Mouse (Mus musculus) mature B cell (primary cell): Measurements from ENCODE around the gene Zfp709.
"Not testable (repeated sequence)": the region's sequence is repeated elsewhere in the genome, so short reads cannot be mapped to it uniquely, and the experiment has no call there.

Experiments used
- in situ Hi-C: fragments of 300-500 bp; cut with MboI; formaldehyde crosslinking; loops from 2 replicates; pipeline ENCODE4 v1.14.3; 2019

Gene Zfp709

DNA sequence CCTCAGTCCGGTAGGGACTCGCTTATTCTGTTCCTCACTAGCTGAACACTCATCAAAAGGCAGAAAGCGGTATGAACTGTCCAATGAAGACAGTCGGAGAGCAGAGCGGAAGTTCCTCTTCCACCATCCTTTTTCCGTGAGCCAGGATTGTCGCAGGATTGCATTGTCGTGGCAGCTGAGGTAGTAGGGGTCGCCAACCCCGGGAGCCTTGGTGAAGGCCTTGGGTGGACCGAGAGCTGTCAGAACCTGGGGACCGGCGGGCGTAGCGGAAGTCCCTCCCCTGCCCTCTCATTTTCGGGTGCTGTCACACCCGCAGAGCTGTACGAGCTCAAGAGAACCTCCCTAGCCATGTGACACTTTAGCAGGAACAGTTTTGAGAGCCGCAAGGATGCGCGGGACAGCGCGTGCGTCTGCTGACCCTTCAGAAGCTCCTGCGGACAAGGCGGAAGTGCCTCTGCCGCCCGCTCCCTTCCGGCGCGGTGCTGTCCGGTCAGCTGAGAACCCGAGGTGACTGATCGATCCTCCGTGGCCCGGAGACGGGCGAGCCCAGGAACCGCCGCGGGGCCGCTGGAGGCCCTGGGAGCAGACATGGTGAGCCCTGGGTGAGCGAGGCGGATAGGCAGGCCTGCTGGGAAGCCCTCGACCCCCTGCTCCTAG is at the start of gene Zfp709:
TSS of gene Zfp709 (plus strand) at position 402 of the 657 bp plus-strand sequence.
- in situ Hi-C loops: no loop called here

GRCm38 (mm10) chr8:71838207-71838606 is 43.6 kb upstream of the Zfp709 start:
- in situ Hi-C loops: loop anchor here (25.0 kb wide), 1 partner anchor 701 kb away; no protein-coding TSS in a partner anchor

DNA sequence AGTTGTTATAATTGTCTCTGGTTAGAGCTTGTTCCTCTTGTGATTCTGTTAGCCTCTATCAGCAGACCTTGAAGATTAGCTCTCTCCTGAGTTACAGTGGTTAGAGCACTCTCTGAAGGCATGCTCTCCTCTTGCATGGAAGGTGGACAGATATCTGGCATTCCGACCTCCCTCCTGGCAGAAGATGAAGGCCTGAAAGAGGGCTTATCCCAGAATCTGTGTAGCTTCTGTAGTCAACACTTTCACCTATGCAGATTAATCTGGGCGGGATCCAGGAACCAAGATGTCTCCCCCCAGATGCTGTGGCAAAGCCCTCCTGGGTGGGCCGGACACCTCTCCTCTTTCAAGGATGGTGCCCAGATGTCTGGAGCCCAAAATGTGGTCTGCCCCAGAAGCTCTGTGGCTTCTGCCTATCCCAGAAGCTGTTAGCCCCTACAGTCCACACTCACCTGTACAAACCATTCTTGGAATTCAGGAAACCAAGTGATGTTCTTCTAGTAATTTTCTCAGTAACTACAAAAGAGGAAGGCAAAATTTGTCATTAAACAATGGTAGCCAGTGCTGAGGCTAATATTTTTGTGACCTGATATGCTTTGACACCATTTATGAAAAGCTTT is 40.5 kb upstream of the Zfp709 start:
- in situ Hi-C loops: loop anchor here (25.0 kb wide), 1 partner anchor 704 kb away; no protein-coding TSS in a partner anchor

- in situ Hi-C loops: loop anchor here (25.0 kb wide), 1 partner anchor 705 kb away; no protein-coding TSS in a partner anchor
Measured at GRCm38 (mm10) chr8:71842476-71842875, 39.3 kb upstream of the Zfp709 start.

DNA sequence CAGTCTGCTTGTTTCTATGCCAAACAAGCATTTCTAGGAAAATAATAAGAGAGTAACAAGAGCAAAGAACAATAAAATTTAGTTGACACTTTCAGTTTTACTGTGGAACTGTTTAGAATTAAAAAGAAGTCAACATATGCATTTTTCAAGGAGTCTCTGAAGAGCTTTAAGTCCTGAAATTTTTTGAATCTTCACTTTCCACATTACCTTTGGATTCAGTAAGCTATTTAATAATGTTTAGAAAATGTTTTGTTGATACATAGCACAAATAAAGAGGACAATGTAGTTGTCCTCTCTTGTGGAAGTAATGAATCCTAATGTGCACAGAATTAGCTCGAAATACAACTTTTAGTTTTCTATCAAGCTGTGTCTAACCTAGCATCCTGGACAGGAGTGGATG is 37.4 kb upstream of the Zfp709 start:
- in situ Hi-C loops: loop anchor here (25.0 kb wide), 1 partner anchor 707 kb away; no protein-coding TSS in a partner anchor

- in situ Hi-C loops: loop anchor here (25.0 kb wide), 1 partner anchor 709 kb away; no protein-coding TSS in a partner anchor
Measured at GRCm38 (mm10) chr8:71845993-71846483, 35.8 kb upstream of the Zfp709 start.

DNA sequence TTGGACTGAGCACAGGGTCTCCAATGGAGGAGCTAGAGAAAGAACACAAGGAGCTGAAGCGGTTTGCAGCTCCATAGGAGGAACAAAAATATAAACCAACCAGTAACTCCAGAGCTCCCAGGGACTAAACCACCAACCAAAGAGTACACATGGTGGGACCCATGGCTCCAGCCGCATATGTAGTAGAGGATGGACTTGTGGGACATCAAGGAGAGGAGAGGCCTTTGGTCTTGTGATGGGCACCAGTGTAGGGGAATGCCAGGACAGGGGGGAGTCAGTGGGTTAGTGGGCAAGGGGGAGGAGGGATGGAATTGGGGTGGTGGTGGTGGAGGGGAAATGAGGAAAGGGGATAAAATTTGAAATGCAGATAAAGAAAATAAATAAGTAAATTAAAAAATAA is 35.1 kb upstream of the Zfp709 start:
- in situ Hi-C loops: loop anchor here (25.0 kb wide), 1 partner anchor 709 kb away; no protein-coding TSS in a partner anchor

GRCm38 (mm10) chr8:71851014-71851413 is 30.8 kb upstream of the Zfp709 start:
- in situ Hi-C loops: not testable (repeated sequence)

DNA sequence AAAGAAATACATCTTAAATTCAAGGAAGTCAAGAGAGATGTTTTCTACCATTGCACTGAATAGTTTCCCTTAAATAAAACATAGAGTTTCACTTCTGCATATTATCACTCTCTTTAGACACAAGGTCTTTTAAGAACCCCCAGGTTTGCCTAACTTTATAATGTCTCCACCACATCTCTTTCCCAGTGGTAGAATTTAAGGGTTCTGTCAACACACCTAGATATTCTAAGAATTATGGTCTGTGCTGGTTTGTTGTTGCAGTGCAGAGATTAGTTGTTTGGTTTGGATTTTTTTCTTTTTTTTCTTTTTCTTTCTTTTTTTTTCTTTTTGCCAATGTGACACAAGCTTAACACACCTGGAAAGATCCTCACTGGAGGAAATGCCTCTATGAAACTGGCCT is 28.5 kb upstream of the Zfp709 start:
- in situ Hi-C loops: not testable (repeated sequence)

GRCm38 (mm10) chr8:71856630-71857328 is 25.0 kb upstream of the Zfp709 start:
- in situ Hi-C loops: not testable (repeated sequence)

GRCm38 (mm10) chr8:71857364-71857763 is 24.5 kb upstream of the Zfp709 start:
- in situ Hi-C loops: not testable (repeated sequence)

GRCm38 (mm10) chr8:71861551-71861950 is 20.3 kb upstream of the Zfp709 start:
- in situ Hi-C loops: not testable (repeated sequence)

- in situ Hi-C loops: not testable (repeated sequence)
Measured at GRCm38 (mm10) chr8:71862038-71862437, 19.8 kb upstream of the Zfp709 start.

DNA sequence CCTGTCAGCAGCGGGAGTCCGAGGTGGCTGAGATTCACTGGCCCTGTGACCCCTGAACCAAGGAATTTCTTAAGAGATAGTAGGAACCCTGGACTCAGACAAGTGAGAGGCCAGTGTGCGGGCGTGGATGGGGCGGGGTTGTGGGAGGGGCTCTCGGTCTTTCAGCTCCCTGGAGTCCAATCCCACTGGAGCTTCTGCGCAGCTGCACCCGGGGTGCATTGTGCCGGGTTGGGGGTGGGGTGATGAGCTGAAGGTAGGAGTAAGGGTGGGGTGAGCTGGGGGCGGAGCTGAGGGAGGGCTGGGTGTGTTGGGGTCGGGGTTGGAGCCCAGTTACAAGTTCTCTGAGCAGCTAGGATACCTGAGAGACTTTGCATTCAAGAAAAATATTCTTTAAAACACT is 18.8 kb downstream of the Zfp709 start:
- in situ Hi-C loops: not testable (repeated sequence)

DNA sequence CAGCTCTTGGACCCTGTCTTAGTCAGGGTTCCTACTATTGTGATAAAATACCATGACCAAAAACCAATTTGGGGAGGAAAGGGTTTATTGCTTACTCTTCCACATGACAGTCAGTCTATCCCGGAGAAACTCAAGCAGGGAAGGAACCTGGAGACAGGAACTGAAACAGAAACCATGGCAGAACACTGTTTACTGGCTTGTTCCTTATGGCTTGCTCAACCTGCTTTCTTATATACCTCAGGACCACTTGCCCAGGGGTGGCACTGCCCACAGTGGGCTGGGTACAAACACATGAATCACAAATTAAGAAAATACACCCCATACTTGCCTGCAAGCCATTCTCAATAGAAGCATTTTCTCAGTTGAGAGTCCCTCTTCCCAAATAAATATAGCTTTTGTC is 21.3 kb downstream of the Zfp709 start:
- in situ Hi-C loops: not testable (repeated sequence)

GRCm38 (mm10) chr8:71906809-71907208 is 25.0 kb downstream of the Zfp709 start:
- in situ Hi-C loops: no loop called here

DNA sequence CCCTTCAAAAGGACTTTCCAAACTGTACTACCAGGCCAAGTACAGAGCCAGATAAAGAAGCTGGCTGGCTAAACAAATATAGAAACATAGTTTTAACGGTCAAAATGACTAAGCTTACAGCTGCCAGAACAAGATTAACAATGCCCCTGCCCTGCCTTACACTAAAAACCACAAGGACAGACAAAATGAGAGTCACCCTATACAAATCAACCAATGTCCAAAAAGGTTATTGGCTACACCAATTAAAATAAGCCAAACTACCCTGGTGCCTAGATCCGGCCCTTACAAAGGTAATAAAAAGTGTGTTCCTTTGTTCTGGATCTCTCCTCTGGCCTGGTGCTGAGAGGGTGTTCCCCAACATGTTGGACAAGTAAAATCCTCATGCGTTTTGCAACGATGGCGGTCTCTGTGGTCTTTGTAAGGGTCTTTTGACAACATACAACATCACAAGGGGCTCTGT is 26.0 kb downstream of the Zfp709 start:
- in situ Hi-C loops: no loop called here

DNA sequence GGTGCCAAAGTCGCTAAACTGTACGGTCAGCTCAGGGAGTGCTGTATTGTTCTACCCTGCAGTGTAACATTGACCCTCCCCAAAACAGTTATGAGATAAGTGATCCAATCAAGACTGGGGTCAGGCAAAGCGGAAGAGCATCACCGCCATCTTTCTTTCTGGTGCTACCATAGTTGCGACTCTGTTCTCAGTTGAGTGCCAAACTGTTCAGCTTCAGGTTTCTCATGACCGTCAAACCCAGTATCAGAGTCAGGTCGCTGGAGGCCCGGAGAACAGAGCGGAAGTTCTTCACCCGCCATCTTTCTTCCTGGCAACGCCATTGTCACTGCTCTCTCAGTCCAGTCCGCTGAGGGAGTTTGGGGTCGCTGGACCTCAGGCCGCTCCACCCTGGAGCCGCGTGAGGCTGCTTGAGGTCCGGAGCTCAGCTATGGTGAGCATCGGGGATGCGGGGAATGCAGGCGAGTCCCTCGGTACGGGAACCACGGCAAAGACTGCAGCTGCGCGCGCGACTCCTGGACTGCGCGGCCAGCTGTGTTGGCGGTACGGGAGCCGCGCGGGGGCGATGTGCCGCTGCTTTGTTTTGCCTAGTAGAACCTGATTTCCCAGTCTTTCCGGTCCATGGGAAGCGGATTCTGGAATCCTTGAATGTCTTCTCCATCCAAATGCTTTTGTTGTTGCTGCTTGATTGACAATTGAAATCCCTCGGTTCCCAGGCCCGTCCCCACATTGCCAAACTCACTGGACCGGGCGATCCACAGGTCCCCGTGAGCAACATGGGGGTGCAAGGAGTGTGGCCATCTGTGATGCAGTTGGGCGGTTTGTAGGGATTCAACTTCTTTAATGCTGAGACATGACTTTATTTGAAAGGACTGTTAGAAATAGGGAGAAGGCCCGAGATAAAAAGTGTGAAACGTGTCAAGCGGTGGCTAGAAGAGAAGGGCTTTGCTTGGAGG is 26.8 kb downstream of the Zfp709 start, which contains the start of the genes Zfp882 and Zfp617:
TSS of gene Zfp882 (plus strand) at position 300 of the 953 bp plus-strand sequence.
TSS of gene Zfp617 (plus strand) at position 327 of the 953 bp plus-strand sequence.
- in situ Hi-C loops: no loop called here

GRCm38 (mm10) chr8:71912286-71912685 is 30.5 kb downstream of the Zfp709 start:
- in situ Hi-C loops: no loop called here

DNA sequence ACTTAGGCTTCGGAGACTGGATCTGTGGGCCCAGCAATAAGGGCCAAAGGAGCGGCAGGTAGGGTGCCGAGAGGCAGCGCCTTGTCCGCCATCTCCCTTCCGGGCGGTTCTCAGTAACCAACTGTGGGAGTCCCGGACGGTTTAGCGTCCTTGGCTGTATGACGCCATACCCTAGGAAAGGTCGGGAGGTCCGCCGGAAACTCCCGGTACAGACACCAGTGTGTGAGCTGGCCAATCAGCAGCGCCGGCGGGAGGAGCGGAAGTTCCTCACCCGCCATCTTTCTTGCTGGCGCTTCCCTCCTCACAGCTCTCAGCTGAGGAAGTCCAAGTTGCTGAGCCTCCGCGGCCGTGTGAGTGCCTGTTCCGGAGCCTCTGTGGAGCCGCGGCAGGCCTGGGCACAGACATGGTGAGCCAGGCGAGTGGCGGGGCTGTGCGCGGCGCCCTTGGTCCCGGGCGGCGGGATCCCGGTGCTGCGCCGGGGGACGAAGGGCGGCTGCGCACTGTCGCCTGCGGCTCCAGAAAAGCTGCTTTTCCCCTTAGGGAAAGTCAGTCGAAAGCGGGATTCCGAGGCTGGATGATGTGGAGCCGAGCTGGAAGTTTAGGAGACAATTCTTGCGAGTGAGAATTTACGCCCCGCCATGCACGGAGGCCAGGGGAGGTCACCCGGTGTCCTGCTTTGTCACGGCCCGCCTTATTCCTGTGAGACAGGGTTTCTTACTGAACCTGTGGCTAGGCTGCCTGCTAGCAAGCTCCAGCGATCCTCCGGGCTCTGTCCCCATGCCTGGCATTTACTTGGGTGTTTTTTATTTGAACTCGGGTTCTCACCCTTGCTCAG is 41.0 kb downstream of the Zfp709 start:
- in situ Hi-C loops: no loop called here
